Mouse (Mus musculus) c-Kit-negative CD71-positive TER-119-positive erythroid progenitor cells, embryonic 14.5 days (primary cell): Measurements from ENCODE around the gene Dok3.

Experiments
- DNase-seq: peaks from one replicate; pipeline ENCODE4 v3.0.0-alpha.2; 2013; ENCODE audit warnings: low read depth, low spot score

The Dok3 gene

DNA sequence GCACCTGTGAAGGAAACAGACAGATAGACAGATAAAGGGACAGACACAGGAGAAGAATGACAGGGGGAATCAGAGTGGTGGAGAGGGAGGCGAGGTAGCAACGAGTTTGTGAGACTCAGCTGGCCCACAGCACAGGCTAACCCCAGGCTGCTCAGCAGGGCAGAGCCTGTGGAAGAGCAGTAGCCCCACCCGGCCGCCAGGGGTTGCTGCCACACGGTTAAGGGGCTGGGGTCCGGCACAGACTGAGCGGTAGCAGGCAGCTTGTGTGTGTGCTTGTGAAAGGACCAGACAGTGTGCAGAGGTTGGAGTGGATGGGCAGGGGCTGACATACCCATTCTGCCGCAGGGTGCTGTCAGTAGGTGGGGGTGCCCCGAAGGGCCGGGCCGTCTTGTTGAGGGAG is 21.2 kb downstream of the Dok3 start:
- no peak for DNase-seq

DNA sequence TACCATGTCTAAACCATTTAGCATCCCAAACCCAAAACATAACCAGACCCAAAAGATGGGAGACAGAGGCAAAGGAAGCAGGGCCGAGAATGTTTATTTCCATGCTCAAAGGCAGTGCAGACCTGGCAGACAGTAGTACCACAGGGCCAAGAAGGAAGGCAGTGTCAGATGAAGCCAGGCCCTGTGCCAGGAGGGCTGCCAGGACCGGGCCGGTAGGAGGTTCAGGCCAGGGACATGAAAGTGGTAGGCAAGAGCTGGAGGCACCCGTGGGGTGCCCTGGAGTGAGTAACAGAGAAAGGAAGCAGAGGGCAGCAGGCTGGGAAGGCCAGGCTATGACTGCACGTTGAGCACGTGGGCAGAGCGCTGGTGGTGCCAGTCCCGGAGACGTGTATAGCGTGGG is 22.4 kb downstream of the Dok3 start:
- DNase-seq: no peak

GRCm38 (mm10) chr13:55505810-55506209 is 23.3 kb downstream of the Dok3 start:
- no peak for DNase-seq

DNA sequence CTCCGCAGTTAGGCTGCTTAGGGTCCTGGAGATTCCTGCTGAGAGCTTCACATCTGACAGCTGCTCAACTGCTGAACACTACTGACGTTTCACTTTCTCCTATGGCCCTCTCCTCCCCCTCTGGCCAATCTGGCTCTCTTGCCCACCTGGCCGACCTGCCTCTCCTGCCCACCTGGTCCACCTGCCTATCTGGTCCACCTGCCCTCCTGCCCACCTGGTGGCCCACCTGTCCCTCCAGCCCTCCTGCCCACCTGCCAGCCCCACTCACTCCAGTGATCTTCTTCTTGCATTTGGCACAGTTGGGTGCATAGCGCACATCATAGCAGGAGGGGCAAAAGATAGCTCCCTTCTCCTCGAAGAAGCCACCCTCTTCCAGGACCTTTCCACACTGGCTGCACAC is 24.7 kb downstream of the Dok3 start:
- no peak for DNase-seq

DNA sequence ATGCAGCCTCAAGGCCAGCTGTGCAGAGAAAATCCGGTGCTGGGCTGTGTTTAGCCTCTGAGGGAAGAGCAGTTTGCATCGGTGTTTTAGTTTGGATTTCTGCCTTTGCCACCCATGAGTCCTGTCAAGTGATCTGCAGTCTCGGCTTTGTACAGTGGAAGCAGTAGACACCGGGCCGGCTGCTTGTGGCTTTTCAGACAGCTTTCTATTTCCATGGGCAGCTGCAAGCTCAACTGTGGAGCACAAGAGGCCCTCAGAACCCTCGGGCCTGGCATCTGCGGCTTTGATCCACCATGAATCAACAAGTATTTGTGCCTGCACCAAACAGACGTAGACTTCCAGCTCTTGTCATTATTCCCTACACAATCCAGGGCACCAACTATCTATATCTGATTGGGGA is 26.7 kb downstream of the Dok3 start:
- DNase-seq: no peak

GRCm38 (mm10) chr13:55500575-55500974 is 28.5 kb downstream of the Dok3 start:
- DNase-seq: no peak

GRCm38 (mm10) chr13:55498906-55499305 is 30.2 kb downstream of the Dok3 start:
- no peak for DNase-seq

- no peak for DNase-seq
These were observed 32.4 kb downstream of the Dok3 start for GRCm38 (mm10) chr13:55496661-55497060.

DNA sequence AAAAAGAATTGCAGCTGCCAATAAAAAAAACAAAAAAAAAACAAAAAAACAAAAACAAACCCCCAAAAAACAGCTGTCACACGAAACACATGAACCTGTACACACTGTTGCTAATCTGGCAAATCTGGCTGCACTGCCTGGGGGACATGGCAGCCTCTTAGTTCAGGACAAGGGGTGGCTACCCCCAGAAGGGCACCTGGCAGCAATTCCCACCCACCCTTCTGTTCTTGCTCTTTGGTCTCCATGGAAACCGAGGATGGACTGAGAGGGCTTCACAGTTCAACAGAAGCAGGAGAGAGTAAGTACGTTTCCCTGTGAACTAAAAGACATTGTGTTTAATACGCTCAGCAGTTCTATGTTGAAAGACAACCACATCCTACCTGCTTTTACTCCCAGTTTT is 33.4 kb downstream of the Dok3 start:
- no peak for DNase-seq

- DNase-seq: no peak
These were observed 34.0 kb downstream of the Dok3 start for GRCm38 (mm10) chr13:55494883-55495621.

DNA sequence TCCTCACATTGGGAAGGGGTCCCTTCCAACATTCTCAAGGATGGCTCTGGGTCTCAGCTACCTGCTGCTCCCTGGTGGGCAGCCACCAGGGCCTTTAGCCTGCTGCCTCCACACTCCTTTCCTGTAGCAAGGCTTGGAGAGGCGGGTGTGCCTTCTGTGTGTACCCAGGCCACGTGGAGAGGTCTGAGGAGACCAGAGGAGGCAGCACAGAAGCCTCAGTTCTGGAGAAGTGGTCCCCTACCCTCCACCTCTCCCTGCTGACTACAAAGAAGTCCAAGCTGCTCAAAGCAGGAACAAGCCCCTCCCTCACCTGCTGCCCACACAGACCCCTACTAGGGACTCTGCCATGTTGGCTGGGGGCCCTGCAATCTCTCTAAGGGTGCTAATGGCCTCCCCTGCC is 34.8 kb downstream of the Dok3 start:
- DNase-seq: no peak

- no peak for DNase-seq
These were observed 41.3 kb downstream of the Dok3 start, which contains the start of gene Dbn1 for GRCm38 (mm10) chr13:55487578-55488498. Gene Dbn1 (minus strand): TSS chr13:55488111.

DNA sequence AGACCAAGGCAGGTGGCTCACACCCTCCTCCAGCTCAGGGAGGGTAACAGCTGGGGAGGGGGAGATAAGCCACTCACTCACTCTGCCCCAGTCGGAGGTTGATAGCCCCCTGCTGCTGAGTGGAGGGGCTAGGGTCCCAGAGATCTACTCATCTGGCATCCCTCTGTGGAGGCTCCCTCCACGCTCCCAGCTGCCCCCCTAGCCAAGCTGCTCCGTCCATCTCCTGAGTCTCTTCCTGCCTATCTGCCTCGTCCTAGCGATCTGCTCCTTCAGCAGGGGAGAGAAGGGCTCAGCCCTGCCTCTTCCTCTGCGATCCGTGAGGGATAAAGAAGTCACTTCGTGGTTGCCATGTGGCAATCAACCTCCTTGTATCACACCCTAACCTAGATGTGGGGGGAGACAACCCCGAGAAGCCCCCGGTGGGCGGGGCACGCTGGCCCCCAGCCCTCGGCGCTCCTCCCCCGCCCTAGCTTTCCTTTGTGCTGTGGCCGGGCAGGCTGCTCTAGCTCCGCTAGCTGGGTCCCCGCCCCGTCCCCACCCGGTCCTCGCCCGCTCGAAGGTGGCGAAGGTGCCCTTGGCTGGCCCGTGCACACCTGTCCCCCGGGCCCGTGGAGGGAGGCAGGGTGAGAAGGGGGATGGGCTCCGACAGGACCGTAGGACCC is 42.0 kb downstream of the Dok3 start:
- DNase-seq: no peak

GRCm38 (mm10) chr13:55486029-55486794 is 42.9 kb downstream of the Dok3 start:
- DNase-seq: no peak

- DNase-seq: no peak
These were observed 44.5 kb downstream of the Dok3 start for GRCm38 (mm10) chr13:55484520-55485088.

DNA sequence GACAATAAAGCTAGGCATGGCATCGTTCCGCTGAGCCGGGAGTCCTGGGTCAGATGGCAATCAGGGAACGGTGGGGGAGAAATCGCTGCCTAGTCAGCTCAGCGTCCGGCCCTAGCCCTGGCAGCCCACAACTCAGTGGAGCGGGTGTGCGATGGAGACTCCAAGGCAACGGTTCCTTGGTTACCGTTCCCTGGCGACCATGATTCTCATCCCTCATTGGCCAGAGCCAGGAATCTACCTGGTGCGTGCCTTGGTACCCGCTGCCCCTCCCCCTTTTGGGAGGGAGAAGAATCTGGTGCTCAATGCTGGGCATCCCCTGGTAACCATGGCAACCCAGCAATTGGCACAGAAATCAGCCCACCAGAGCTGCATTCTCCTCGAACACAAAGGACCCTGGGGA is 45.5 kb downstream of the Dok3 start:
- DNase-seq: no peak

- DNase-seq: no peak
These were observed 46.0 kb downstream of the Dok3 start for GRCm38 (mm10) chr13:55483071-55483470.

DNA sequence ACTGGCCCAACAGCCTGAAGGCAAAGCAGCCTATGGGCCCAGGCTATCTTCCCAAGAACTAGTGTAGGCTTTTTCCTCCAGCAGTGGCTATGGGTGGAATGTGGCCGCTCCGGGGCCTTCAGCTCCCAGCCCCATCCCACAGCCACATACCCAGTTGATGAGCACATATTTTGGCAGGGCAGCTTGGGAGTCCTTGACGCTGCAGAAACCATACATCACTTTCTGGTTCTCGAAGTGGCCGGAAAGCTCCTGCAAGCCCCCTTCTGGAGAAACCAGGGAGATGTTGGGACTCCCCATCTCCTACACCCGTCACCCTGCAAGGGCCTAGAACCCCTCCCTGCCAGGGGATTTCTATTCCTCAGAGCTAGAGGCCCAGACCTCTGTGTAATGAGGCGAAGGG is 46.6 kb downstream of the Dok3 start:
- DNase-seq: no peak

- no peak for DNase-seq
These were observed 49.2 kb downstream of the Dok3 start for GRCm38 (mm10) chr13:55479929-55480328.

DNA sequence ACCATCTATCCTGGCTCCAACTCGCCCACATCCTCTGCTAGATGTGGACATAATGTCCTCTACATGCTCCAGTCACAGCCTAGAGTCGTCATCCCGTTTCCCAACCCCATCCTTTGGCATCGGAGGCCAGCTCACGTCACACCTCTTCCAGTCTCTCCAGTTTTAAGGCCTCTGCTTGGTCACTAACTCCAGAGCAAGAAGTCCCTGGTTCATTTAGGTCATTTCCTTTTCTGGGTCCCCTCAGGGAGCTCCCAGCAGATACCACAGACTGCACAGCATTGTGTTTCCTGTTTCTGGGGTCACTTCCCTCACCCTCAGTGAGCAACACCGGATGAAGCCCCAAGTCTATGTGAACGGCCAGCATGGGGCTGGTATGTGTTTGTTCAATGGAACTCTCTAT is 50.1 kb downstream of the Dok3 start:
- no peak for DNase-seq

DNA sequence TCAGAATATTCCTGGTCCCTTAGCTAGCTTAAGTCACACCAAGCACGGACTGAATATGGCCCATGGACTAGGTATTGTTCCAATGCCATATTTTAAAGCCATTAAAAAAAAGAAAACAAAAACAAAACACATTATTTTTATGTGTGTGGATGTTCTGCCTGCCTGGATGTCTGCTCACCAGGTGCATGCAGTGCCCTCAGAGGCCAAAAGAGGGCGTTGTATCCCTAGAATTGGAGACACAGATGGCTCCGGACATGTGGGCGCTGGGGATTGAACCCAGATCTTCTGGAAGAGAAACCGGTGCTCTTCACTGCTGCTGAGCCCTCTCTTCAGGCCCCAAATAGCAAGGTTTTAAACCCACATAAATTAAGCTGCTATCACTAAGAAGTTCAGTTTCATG is 51.1 kb downstream of the Dok3 start:
- no peak for DNase-seq
